Mouse (Mus musculus) gastrocnemius, postnatal 36 days (tissue): ENCODE data around the gene Akap7. TPM values are rescaled to one million over a fixed set of nuclear protein-coding genes. Genes with fewer than 3 reads are reported as not detected.

ENCODE experiments used
- DNase-seq, 2 experiments: peaks; one replicate each; pipeline ENCODE4 v3.0.0; 2022
- intact Hi-C: fragments of 180-260 bp; cut with DNase I; formaldehyde crosslinking; loops from one replicate; pipeline ENCODE4 v1.15.1; 2025
- total RNA-seq, 2 experiments: library from RNA; stranded (reverse); gene quantifications; 2 replicates each; pipeline ENCODE4 v1.2.3; 2021

Akap7 gene
- total RNA-seq, 2 experiments from 2014 or later, result 18.6 to 23.3 TPM

- no peak for DNase-seq
- intact Hi-C loops, result no loop called here
Measured at GRCm38 (mm10) chr10:25151172-25151800, 156.4 kb downstream of the Akap7 start.

DNA sequence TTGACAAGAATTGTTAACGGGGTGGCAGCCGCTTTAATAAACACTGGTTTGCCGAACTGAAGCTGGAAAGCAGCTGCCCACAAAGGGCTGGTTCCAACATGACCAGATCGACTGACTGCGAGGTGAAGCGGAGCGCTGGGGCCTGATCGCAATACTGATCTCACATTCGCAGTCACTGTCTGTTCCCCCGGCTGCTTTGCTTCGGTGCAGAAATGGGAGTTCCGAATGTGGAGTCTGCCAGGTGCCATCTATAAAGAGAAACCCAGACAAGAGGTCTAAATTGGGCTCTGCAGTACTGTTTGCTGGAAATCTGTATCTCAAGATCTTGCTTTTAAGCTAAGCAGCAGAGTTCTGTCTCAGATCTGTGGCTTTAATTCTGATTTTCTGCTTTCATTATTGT lies 161.8 kb downstream of the Akap7 start:
- intact Hi-C loops, result no loop called here
- no peak for DNase-seq

- no peak for DNase-seq
- intact Hi-C loops, result no loop called here
Measured at GRCm38 (mm10) chr10:25144787-25145761, 162.6 kb downstream of the Akap7 start.

DNA sequence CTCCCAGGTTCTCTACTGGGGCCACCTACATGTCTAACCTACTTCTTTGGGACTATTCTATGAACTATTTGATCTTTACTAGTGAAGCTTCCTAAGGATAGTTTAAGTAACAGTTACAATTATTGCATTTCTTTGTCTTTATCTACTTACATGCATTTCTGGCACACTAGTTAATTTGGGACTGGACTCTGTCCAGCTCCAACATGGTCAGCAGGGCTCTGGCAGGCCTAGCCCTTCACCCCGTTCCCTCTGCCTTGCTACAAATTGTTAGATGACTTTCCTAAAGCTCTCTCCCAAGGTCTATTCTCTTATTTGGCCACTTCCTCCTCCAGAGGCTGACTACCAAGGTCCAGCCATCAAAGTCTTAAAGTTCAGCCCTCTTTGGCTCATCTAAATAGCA lies 165.9 kb downstream of the Akap7 start:
- intact Hi-C loops, result no loop called here
- DNase-seq, result no peak

DNA sequence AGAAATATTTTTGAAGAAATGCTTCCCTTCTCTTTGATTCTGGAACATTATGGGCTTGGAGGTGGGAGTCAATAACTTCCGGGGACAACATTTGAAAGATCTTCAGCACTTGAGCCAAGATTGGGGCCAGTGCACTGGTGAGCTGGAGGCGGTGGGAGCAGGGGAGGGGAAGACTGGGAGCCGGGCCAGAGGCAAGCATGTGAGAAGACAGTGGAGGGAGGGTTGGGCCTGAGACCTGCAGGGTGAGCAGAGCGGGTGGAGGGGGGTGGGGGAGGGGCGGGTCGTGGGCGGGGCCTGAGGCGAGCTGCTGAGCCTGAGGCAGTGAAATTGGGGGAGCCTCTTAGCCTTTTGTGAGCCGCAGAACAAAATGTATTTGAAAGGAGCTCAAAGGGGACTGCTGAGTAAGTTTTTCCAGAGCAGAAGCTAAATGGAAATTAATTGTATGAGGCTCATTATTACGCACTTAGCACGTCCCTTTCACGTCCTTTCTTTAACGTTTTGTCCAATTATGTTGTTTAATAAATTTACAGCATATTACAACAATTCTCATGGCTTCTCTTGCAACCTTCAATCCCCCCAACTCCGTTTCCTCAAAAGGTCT lies 167.4 kb downstream of the Akap7 start:
- no peak for DNase-seq
- intact Hi-C loops, result no loop called here

- DNase-seq, result no peak
- intact Hi-C loops, result no loop called here
Measured at GRCm38 (mm10) chr10:25133581-25133980, 174.1 kb downstream of the Akap7 start.

GRCm38 (mm10) chr10:25128455-25128863 lies 179.2 kb downstream of the Akap7 start:
- intact Hi-C loops, result no loop called here
- DNase-seq, result peak in 1 of 2 experiments; percentile 26

DNA sequence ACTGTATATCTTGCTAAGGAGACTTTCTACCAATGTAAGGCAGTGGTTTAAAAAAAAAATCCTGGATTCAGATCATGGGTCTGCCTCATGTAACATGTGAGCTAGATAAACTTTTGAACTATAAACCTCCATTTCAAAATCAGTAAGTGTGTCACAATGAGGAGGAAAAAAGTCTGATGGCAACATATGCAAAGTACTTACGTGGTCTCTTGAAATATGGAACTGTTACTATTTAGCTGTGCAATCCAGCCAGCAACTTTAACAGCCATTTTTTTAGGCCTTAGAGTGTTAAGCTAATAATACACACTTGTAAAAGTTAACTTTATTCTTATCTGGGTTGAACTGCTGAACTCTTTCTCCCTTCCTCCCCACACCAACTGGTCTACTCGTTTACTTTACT lies 181.6 kb downstream of the Akap7 start:
- intact Hi-C loops, result no loop called here

DNA sequence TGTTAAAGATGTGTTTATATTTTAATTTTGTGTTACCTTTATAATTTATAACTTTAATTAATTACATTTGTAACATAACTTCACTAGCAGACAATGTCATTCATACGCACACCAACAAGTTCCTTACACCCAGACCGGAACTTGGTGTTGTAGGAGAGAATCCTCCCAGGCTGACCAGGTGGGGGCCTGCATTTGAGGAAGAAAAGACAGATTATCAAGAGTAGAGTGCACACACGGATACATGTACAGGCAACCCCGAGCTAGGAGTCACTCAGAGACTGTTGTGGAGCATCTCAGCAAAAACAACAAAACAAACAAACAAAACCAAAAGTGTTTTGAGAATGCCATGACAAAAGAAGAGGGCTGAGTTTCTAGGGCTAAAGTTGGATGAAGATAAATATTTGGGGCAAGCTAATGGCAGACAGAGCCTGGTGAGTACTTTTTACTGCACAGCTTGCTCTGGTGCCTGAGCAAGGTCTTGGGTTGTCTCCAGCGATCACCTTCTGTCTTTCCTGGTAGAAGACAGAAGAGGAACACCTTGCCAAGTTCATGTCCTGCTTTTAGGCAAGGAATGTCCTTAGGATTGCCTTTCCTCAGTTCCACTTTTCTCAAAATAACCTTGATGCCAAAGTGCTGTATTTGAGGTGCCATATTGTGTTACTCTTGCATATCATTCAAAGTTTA lies 186.7 kb downstream of the Akap7 start:
- intact Hi-C loops, result no loop called here
- DNase-seq, result no peak

More for the DNA sequence above, 181.6 kb downstream of the Akap7 start:
- no peak for DNase-seq

Other genes starting within 250 kb of the Akap7 start
- gene Epb41l2, start 51.9 kb upstream of the Akap7 start, total RNA-seq, result 10 to 100 TPM; 27.2 to 32.6 TPM
- gene Smlr1, start 228.4 kb upstream of the Akap7 start, total RNA-seq, result not detected